Mouse (Mus musculus): ENCODE results near the gene Cdh4. TPM values are rescaled to one million over a fixed set of nuclear protein-coding genes. Genes with fewer than 3 reads are reported as not detected.

Cdh4 gene
- polyA plus RNA-seq, 1 experiment, result 9.3 TPM

GRCm38 (mm10) chr2:179742828-179743227, 300.6 kb downstream of the Cdh4 start:
- DNase-seq, result no peak

GRCm38 (mm10) chr2:179746491-179746890, 304.3 kb downstream of the Cdh4 start:
- Histone ChIP-seq H3K27me3 (ENCODE audit: control insufficient read depth, insufficient read depth, low read length) (no peaks in the 10 kb centered on the region), H3K4me3 (replicated peaks; ENCODE audit: insufficient read depth, low read depth, low read length) (no peak overlapping the region), H3K4me1 (ENCODE audit: control insufficient read depth, insufficient read depth, low read length) (peaks cover 8% of the 10 kb centered on the region), H3K27ac (ENCODE audit: insufficient read depth, low read length) (no peak overlapping the region)
- no peak for DNase-seq
- 93% methylated on average over 7 of the region's 7 CpGs for WGBS
- TF ChIP-seq POLR2A (IDR thresholded peaks at IDR 0.05; ENCODE audit: borderline replicate concordance, insufficient read depth, low read length), result no peak
- no peak for TF ChIP-seq CTCF (IDR thresholded peaks at IDR 0.05; ENCODE audit: borderline replicate concordance, insufficient read depth, low read depth, low read length)

More at GRCm38 (mm10) chr2:179742828-179743227, 300.6 kb downstream of the Cdh4 start:
- H3K27me3 ChIP-seq (ENCODE audit: control insufficient read depth, insufficient read depth, low read length), result no peaks in the 10 kb centered on the region
- peaks cover 8% of the 10 kb centered on the region for H3K4me1 ChIP-seq (ENCODE audit: control insufficient read depth, insufficient read depth, low read length)
- WGBS, result 86% methylated on average over 6 of the region's 6 CpGs
- H3K27ac ChIP-seq (ENCODE audit: insufficient read depth, low read length), result no peak overlapping the region
- TF ChIP-seq CTCF (IDR thresholded peaks at IDR 0.05; ENCODE audit: borderline replicate concordance, insufficient read depth, low read depth, low read length), result no peak
- TF ChIP-seq POLR2A (IDR thresholded peaks at IDR 0.05; ENCODE audit: borderline replicate concordance, insufficient read depth, low read length), result no peak
- no peak overlapping the region for H3K4me3 ChIP-seq (replicated peaks; ENCODE audit: insufficient read depth, low read depth, low read length)

GRCm38 (mm10) chr2:179749399-179749798, 307.2 kb downstream of the Cdh4 start:
- TF ChIP-seq POLR2A (IDR thresholded peaks at IDR 0.05; ENCODE audit: borderline replicate concordance, insufficient read depth, low read length), result no peak
- no peak for TF ChIP-seq CTCF (IDR thresholded peaks at IDR 0.05; ENCODE audit: borderline replicate concordance, insufficient read depth, low read depth, low read length)
- 67% methylated on average over 3 of the region's 3 CpGs for WGBS
- no peak for DNase-seq

GRCm38 (mm10) chr2:179753811-179754210, 311.6 kb downstream of the Cdh4 start:
- Histone ChIP-seq H3K27me3 (ENCODE audit: control insufficient read depth, insufficient read depth, low read length) (no peaks in the 10 kb centered on the region), H3K4me1 (ENCODE audit: control insufficient read depth, insufficient read depth, low read length) (peaks cover 14% of the 10 kb centered on the region), H3K27ac (ENCODE audit: insufficient read depth, low read length) (no peak overlapping the region), H3K4me3 (replicated peaks; ENCODE audit: insufficient read depth, low read depth, low read length) (no peak overlapping the region)
- no peak for TF ChIP-seq CTCF (IDR thresholded peaks at IDR 0.05; ENCODE audit: borderline replicate concordance, insufficient read depth, low read depth, low read length)
- 97% methylated on average over 9 of the region's 9 CpGs for WGBS
- no peak for DNase-seq

More at GRCm38 (mm10) chr2:179749399-179749798, 307.2 kb downstream of the Cdh4 start:
- Histone ChIP-seq H3K4me1 (ENCODE audit: control insufficient read depth, insufficient read depth, low read length) (peaks cover 3% of the 10 kb centered on the region; the same call in 1 of the 2 replicates), H3K27me3 (ENCODE audit: control insufficient read depth, insufficient read depth, low read length) (no peaks in the 10 kb centered on the region), H3K27ac (ENCODE audit: insufficient read depth, low read length) (no peak overlapping the region), H3K4me3 (replicated peaks; ENCODE audit: insufficient read depth, low read depth, low read length) (no peak overlapping the region)

- H3K4me3 ChIP-seq (replicated peaks; ENCODE audit: insufficient read depth, low read depth, low read length), result no peak overlapping the region
- 28% methylated on average over 11 of the region's 11 CpGs for WGBS
- DNase-seq, result peak; percentile 58 to 77
- H3K27ac ChIP-seq (ENCODE audit: insufficient read depth, low read length), result peak overlapping the region; percentile 3; the same call in 1 of the 2 replicates
- H3K27me3 ChIP-seq (ENCODE audit: control insufficient read depth, insufficient read depth, low read length), result no peaks in the 10 kb centered on the region
- TF ChIP-seq CTCF (IDR thresholded peaks at IDR 0.05; ENCODE audit: borderline replicate concordance, insufficient read depth, low read depth, low read length), result no peak
- TF ChIP-seq POLR2A (IDR thresholded peaks at IDR 0.05; ENCODE audit: borderline replicate concordance, insufficient read depth, low read length), result no peak
- H3K4me1 ChIP-seq (ENCODE audit: control insufficient read depth, insufficient read depth, low read length), result peaks cover 15% of the 10 kb centered on the region
Observed at GRCm38 (mm10) chr2:179754776-179755175, 312.5 kb downstream of the Cdh4 start.

- 16% methylated on average over 9 of the region's 9 CpGs for WGBS
- Histone ChIP-seq H3K4me1 (ENCODE audit: control insufficient read depth, insufficient read depth, low read length) (peaks cover 41% of the 10 kb centered on the region), H3K27me3 (ENCODE audit: control insufficient read depth, insufficient read depth, low read length) (no peaks in the 10 kb centered on the region), H3K27ac (ENCODE audit: insufficient read depth, low read length) (peak overlapping the region; percentile 73), H3K4me3 (replicated peaks; ENCODE audit: insufficient read depth, low read depth, low read length) (no peak overlapping the region)
- TF ChIP-seq POLR2A (IDR thresholded peaks at IDR 0.05; ENCODE audit: borderline replicate concordance, insufficient read depth, low read length) (no peak), CTCF (IDR thresholded peaks at IDR 0.05; ENCODE audit: borderline replicate concordance, insufficient read depth, low read depth, low read length) (no peak)
- DNase-seq, result peak; percentile 36 to 46
Observed at GRCm38 (mm10) chr2:179761718-179762441, 319.6 kb downstream of the Cdh4 start.

- peak; percentile 90 to 96 for DNase-seq
- TF ChIP-seq CTCF (IDR thresholded peaks at IDR 0.05; ENCODE audit: borderline replicate concordance, insufficient read depth, low read depth, low read length), result peak; percentile 41; the same call in 1 of the 2 replicates
- no peak for TF ChIP-seq POLR2A (IDR thresholded peaks at IDR 0.05; ENCODE audit: borderline replicate concordance, insufficient read depth, low read length)
- peak overlapping the region; percentile 73 for H3K27ac ChIP-seq (ENCODE audit: insufficient read depth, low read length)
Observed at GRCm38 (mm10) chr2:179762521-179763305, 320.5 kb downstream of the Cdh4 start.

More at GRCm38 (mm10) chr2:179762521-179763305, 320.5 kb downstream of the Cdh4 start:
- Histone ChIP-seq H3K27me3 (ENCODE audit: control insufficient read depth, insufficient read depth, low read length) (no peaks in the 10 kb centered on the region), H3K4me1 (ENCODE audit: control insufficient read depth, insufficient read depth, low read length) (peaks cover 41% of the 10 kb centered on the region), H3K4me3 (replicated peaks; ENCODE audit: insufficient read depth, low read depth, low read length) (no peak overlapping the region)
- WGBS, result 14% methylated on average over 13 of the region's 13 CpGs

Measured in cerebellum, adult 2 months (tissue).